ENCODE assay signal across 8 mouse cellular contexts in the genomic region with DNA sequence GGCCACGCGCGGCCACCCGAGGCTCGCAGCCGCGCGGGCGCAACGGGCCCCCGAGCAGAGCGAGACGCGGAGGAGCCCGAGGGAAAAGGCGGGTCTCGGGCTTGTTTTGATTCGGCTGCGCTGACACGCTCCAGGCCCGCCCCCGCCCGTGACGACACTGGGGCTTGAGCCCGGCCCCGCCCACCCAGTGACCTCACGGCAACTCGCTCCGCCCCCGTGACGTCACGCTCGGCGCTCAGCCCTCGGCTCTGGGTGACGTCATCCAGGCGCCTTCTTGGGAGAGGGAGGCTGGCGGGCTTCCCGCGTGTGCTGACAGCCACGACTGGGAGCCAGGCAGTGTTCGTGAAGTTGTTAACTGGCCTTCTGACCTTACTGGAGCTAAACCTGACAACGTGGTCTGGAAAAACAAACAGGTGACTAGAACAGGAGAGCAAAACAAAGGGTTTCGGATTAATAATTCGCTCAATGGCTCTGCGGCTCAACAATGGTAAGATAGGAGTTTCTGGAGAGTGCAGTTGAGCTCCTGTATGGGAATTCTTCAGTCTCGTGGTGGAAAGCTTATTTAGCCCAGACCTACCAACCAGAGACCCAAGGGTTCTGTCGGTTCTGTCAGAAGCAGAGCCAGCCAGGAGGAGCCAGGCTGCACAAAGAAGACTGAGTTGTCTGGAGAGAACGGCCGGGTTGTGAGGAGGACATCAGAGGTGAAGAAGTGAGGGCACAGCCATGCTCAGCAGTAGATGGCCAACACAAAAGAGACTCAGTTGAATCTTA. TPM values are rescaled to one million over a fixed set of nuclear protein-coding genes. Genes with fewer than 3 reads are reported as not detected.
A peak's percentile ranks its signal among the peaks of the same experiment; 100 is the strongest.
DNase-seq lines count a peak whose midpoint lies in the region; ATAC-seq and TF ChIP-seq lines count a peak whose summit lies in the region.

A gene (minus strand): TSS at position 108 of the 771 bp plus-strand sequence.

- H3K9ac ChIP-seq in heart, embryonic 15.5 days = peak within 1 kb of the TSS; percentile 96
- peak within 1 kb of the TSS; percentile 86 for H3K9ac ChIP-seq in liver, embryonic 14.5 days (replicated peaks)
- peak within 1 kb of the TSS; percentile 86 for H3K9ac ChIP-seq in neural tube, embryonic 11.5 days (ENCODE audit: low read length)
- peak within 1 kb of the TSS; percentile 99 for H3K9ac ChIP-seq in stomach, postnatal 0 days (ENCODE audit: low read length)

- H3K9me3 ChIP-seq in forebrain, embryonic 10.5 days = no peaks in the 10 kb centered on the region
- H3K9me3 ChIP-seq in heart, embryonic 15.5 days (replicated peaks) = no peaks in the 10 kb centered on the region
- H3K9me3 ChIP-seq in liver, embryonic 14.5 days (ENCODE audit: control insufficient read depth, low read length) = no peaks in the 10 kb centered on the region
- no peaks in the 10 kb centered on the region for H3K9me3 ChIP-seq in neural tube, embryonic 11.5 days (ENCODE audit: control insufficient read depth, low read length)
- H3K9me3 ChIP-seq in stomach, postnatal 0 days (ENCODE audit: control insufficient read depth, low read length) = no peaks in the 10 kb centered on the region

- TF ChIP-seq EP300 in liver, embryonic 14.5 days (IDR thresholded peaks at IDR 0.05; ENCODE audit: low read depth) = no peak
- TF ChIP-seq EP300 in stomach, postnatal 0 days (optimal IDR thresholded peaks at IDR 0.05) = no peak

- peak within 1 kb of the TSS; percentile 87 for H3K4me3 ChIP-seq in forebrain, embryonic 10.5 days
- peak within 1 kb of the TSS; percentile 86 for H3K4me3 ChIP-seq in heart, embryonic 15.5 days
- peak within 1 kb of the TSS; percentile 84 to 90 for H3K4me3 ChIP-seq in liver, embryonic 14.5 days (ENCODE audit: insufficient read depth in 1 of 2, low read depth in 2 of 2, low read length in 2 of 2)
- peak within 1 kb of the TSS; percentile 85 for H3K4me3 ChIP-seq in neural tube, embryonic 11.5 days (ENCODE audit: low read depth, low read length)
- H3K4me3 ChIP-seq in stomach, postnatal 0 days (ENCODE audit: low read depth, low read length) = peak within 1 kb of the TSS; percentile 82

- H3K36me3 ChIP-seq in forebrain, embryonic 10.5 days (replicated peaks) = no peaks in the 10 kb centered on the region
- H3K36me3 ChIP-seq in heart, embryonic 15.5 days = no peaks in the 10 kb centered on the region
- no peaks in the 10 kb centered on the region for H3K36me3 ChIP-seq in liver, embryonic 14.5 days (replicated peaks; ENCODE audit: control insufficient read depth, insufficient read depth, low read depth)
- H3K36me3 ChIP-seq in neural tube, embryonic 11.5 days (ENCODE audit: control insufficient read depth, insufficient read depth, low read length) = no peaks in the 10 kb centered on the region
- H3K36me3 ChIP-seq in stomach, postnatal 0 days (ENCODE audit: control insufficient read depth, insufficient read depth, low read length) = no peaks in the 10 kb centered on the region

- H3K4me2 ChIP-seq in heart, embryonic 15.5 days = peak within 1 kb of the TSS; percentile 66
- peak within 1 kb of the TSS; percentile 77 for H3K4me2 ChIP-seq in liver, embryonic 14.5 days (ENCODE audit: low read depth)
- peak within 1 kb of the TSS; percentile 61 for H3K4me2 ChIP-seq in neural tube, embryonic 11.5 days (ENCODE audit: low read depth)
- peak within 1 kb of the TSS; percentile 62 for H3K4me2 ChIP-seq in stomach, postnatal 0 days (replicated peaks; ENCODE audit: low read depth)

- peak within 1 kb of the TSS; percentile 88 for H3K27ac ChIP-seq in forebrain, embryonic 10.5 days
- H3K27ac ChIP-seq in heart, embryonic 15.5 days = peak within 1 kb of the TSS; percentile 94
- H3K27ac ChIP-seq in liver, embryonic 14.5 days = peak within 1 kb of the TSS; percentile 20
- H3K27ac ChIP-seq in neural tube, embryonic 11.5 days (ENCODE audit: low read depth, low read length) = peak within 1 kb of the TSS; percentile 63
- H3K27ac ChIP-seq in stomach, postnatal 0 days (replicated peaks) = peak within 1 kb of the TSS; percentile 99

- TF ChIP-seq CTCF in liver, embryonic 14.5 days (IDR thresholded peaks at IDR 0.05; ENCODE audit: low read depth) = no peak
- no peak for TF ChIP-seq CTCF in stomach, postnatal 0 days (IDR thresholded peaks at IDR 0.05; ENCODE audit: low read depth)

- peaks cover 8% of the 10 kb centered on the region for H3K4me1 ChIP-seq in forebrain, embryonic 10.5 days
- peaks cover 17% of the 10 kb centered on the region for H3K4me1 ChIP-seq in heart, embryonic 15.5 days (replicated peaks)
- peaks cover 10 to 12% of the 10 kb centered on the region in 2 experiments for H3K4me1 ChIP-seq in liver, embryonic 14.5 days (replicated peaks; ENCODE audit: control insufficient read depth in 2 of 2, insufficient read depth in 2 of 2, low read length in 1 of 2)
- H3K4me1 ChIP-seq in neural tube, embryonic 11.5 days (ENCODE audit: control insufficient read depth, insufficient read depth, low read length) = peaks cover 5% of the 10 kb centered on the region
- H3K4me1 ChIP-seq in stomach, postnatal 0 days (replicated peaks; ENCODE audit: control insufficient read depth, insufficient read depth) = no peaks in the 10 kb centered on the region; the same call in 1 of the 2 replicates

- peak; percentile 99 for DNase-seq in CD4-positive, CD25-positive, alpha-beta regulatory T cell, adult 2 months (ENCODE audit: low read depth, low spot score)
- peak; percentile 86 for DNase-seq in c-Kit-negative CD71-positive TER-119-positive erythroid progenitor cells, embryonic 14.5 days (ENCODE audit: low read depth, low spot score)
- DNase-seq in forebrain, embryonic 10.5 days (ENCODE audit: extremely low spot score, low spot score) = peak; percentile 89
- peak; percentile 92 to 94 for DNase-seq in kidney, postnatal 25 days
- DNase-seq in liver, embryonic 14.5 days (ENCODE audit: low read depth in 3 of 3, low spot score in 3 of 3) = peak; percentile 77 to 83 (median 78)
- DNase-seq in neural tube, embryonic 11.5 days (ENCODE audit: low spot score) = peak; percentile 94
- DNase-seq in stomach, postnatal 0 days (ENCODE audit: low spot score) = peak; percentile 97

- H3K27me3 ChIP-seq in forebrain, embryonic 10.5 days (ENCODE audit: poor library complexity, severe bottlenecking) = no peaks in the 10 kb centered on the region
- no peaks in the 10 kb centered on the region for H3K27me3 ChIP-seq in heart, embryonic 15.5 days
- H3K27me3 ChIP-seq in liver, embryonic 14.5 days (ENCODE audit: control insufficient read depth, insufficient read depth, low read length) = no peaks in the 10 kb centered on the region
- H3K27me3 ChIP-seq in neural tube, embryonic 11.5 days (ENCODE audit: control insufficient read depth, insufficient read depth, low read length) = no peaks in the 10 kb centered on the region
- no peaks in the 10 kb centered on the region for H3K27me3 ChIP-seq in stomach, postnatal 0 days (ENCODE audit: control insufficient read depth, insufficient read depth, low read length)

- ATAC-seq in heart, embryonic 15.5 days (replicated peaks; ENCODE audit: insufficient number of reproducible peaks, insufficient read depth, low FRiP score, low read depth) = peak; percentile 94
- peak; percentile 88 for ATAC-seq in liver, embryonic 14.5 days (ENCODE audit: insufficient read depth)
- ATAC-seq in neural tube, embryonic 11.5 days (ENCODE audit: insufficient read depth, low FRiP score, low TSS enrichment) = peak; percentile 94
- peak; percentile 98 for ATAC-seq in stomach, postnatal 0 days (ENCODE audit: low FRiP score, low TSS enrichment)

- WGBS in forebrain, embryonic 10.5 days = 12% methylated on average over 50 of the region's 50 CpGs
- 6% methylated on average over 49 of the region's 50 CpGs for whole genome bisulfite sequencing in heart, embryonic 15.5 days
- 7% methylated on average over 50 of the region's 50 CpGs for WGBS in liver, embryonic 14.5 days (ENCODE audit: insufficient replicate concordance)
- WGBS in neural tube, embryonic 11.5 days = 8% methylated on average over 50 of the region's 50 CpGs
- WGBS in stomach, postnatal 0 days = 5% methylated on average over 35 of the region's 50 CpGs

RNA-seq across cellular contexts. Expression of the gene that starts here (rescaled TPM):
- polyA plus RNA-seq in forebrain, embryonic 10.5 days (2016; fragmentation: Nextera tagmentation; extraction: Ambion mirVana) = 2.4 and 3.2 TPM in 2 replicates
- polyA plus RNA-seq in heart, embryonic 15.5 days (2015; fragmentation: Nextera tagmentation; extraction: Ambion mirVana) = 4.6 and 4.7 TPM in 2 replicates
- 4.8 and 5.9 TPM in 2 replicates for polyA plus RNA-seq in liver, embryonic 14.5 days (2012; rRNA removed)
- polyA plus RNA-seq in liver, embryonic 14.5 days (2014; fragmentation: Nextera tagmentation; extraction: Ambion mirVana) = 2.6 and 2.9 TPM in 2 replicates
- 3.6 and 4.1 TPM in 2 replicates for polyA plus RNA-seq in neural tube, embryonic 11.5 days (2014; fragmentation: Nextera tagmentation; extraction: Ambion mirVana)
- polyA plus RNA-seq in stomach, postnatal 0 days (2015; fragmentation: Nextera tagmentation; extraction: Ambion mirVana) = 7.2 and 9.8 TPM in 2 replicates

Comparison
In these comparisons a context has a peak if more than half of its experiments do, and no peak if none do; other contexts are left out.
1. Peak in every context shown above with its lines: DNase-seq, ATAC-seq, H3K4me3 ChIP-seq and H3K27ac ChIP-seq.
2. H3K27ac ChIP-seq: peak in every context shown above with its lines; median percentile 99 in stomach, postnatal 0 days; 94 in heart, embryonic 15.5 days; 88 in forebrain, embryonic 10.5 days; 63 in neural tube, embryonic 11.5 days; 20 in liver, embryonic 14.5 days.